Mouse (Mus musculus) erythroid progenitor cell, adult 5-6 weeks (primary cell): ENCODE results near the gene Kctd6. TPM values are rescaled to one million over a fixed set of nuclear protein-coding genes. Genes with fewer than 3 reads are reported as not detected.

Experiments used
- total RNA-seq, 2 experiments: library from RNA; stranded (forward) in 1 of 2; stranded (reverse) in 1 of 2; fragments of 150-400 nt in 1 of 2; fragments of 186-747, 209-891 nt in 1 of 2; gene quantifications; 2 replicates each; pipeline versions ENCODE4 v1.2.3 to v1.2.4; 2015 to 2017; ENCODE audit warnings: low replicate concordance in 2 of 2

Kctd6 gene
- total RNA-seq, 2 experiments from 2014 or later = 4.7 to 8.8 TPM

Other genes starting within 250 kb of the Kctd6 start
- gene Dnase1l3, start 219.6 kb upstream of the Kctd6 start, total RNA-seq (2015; ENCODE audit: low replicate concordance) = 0.36 and 1.7 TPM in 2 replicates
- gene Dnase1l3, start 219.6 kb upstream of the Kctd6 start, total RNA-seq (2017; ENCODE audit: low replicate concordance) = not detected in 2 replicates
- not detected in 2 replicates for gene Abhd6, start 211.2 kb upstream of the Kctd6 start, total RNA-seq (2015; ENCODE audit: low replicate concordance)
- not detected in 2 replicates for gene Abhd6, start 211.2 kb upstream of the Kctd6 start, total RNA-seq (2017; ENCODE audit: low replicate concordance)
- gene Rpp14, start 133.8 kb upstream of the Kctd6 start, total RNA-seq (2015; ENCODE audit: low replicate concordance) = 4.2 and 5.0 TPM in 2 replicates
- 6.4 and 6.8 TPM in 2 replicates for gene Rpp14, start 133.8 kb upstream of the Kctd6 start, total RNA-seq (2017; ENCODE audit: low replicate concordance)
- gene Pxk, start 115.9 kb upstream of the Kctd6 start, total RNA-seq (2015; ENCODE audit: low replicate concordance) = 14.7 and 16.6 TPM in 2 replicates
- gene Pxk, start 115.9 kb upstream of the Kctd6 start, total RNA-seq (2017; ENCODE audit: low replicate concordance) = 3.0 and 5.3 TPM in 2 replicates
- gene Pdhb, start 41.1 kb upstream of the Kctd6 start, total RNA-seq (2015; ENCODE audit: low replicate concordance) = 56.6 and 63.7 TPM in 2 replicates
- gene Pdhb, start 41.1 kb upstream of the Kctd6 start, total RNA-seq (2017; ENCODE audit: low replicate concordance) = 86.1 and 123 TPM in 2 replicates
- gene Acox2, start 45.2 kb downstream of the Kctd6 start, total RNA-seq (2015; ENCODE audit: low replicate concordance) = not detected in 2 replicates
- not detected in 2 replicates for gene Acox2, start 45.2 kb downstream of the Kctd6 start, total RNA-seq (2017; ENCODE audit: low replicate concordance)
- gene Fam107a, start 103.9 kb downstream of the Kctd6 start, total RNA-seq (2015; ENCODE audit: low replicate concordance) = not detected in 2 replicates
- not detected in 2 replicates for gene Fam107a, start 103.9 kb downstream of the Kctd6 start, total RNA-seq (2017; ENCODE audit: low replicate concordance)
- gene Oit1, start 164.6 kb downstream of the Kctd6 start, total RNA-seq (2015; ENCODE audit: low replicate concordance) = not detected in 2 replicates
- gene Oit1, start 164.6 kb downstream of the Kctd6 start, total RNA-seq (2017; ENCODE audit: low replicate concordance) = not detected in 2 replicates